Mouse (Mus musculus) thymus, adult 2 months (tissue): ENCODE data around the gene Marveld1.

Experiments used
- CTCF ChIP-seq: fragments of 200-500 bp; IDR thresholded peaks from 2 replicates; pipeline ENCODE4 v1.5.1; 2012; ENCODE audit warnings: mild to moderate bottlenecking, control low read depth, low read length, moderate library complexity, borderline replicate concordance; ENCODE audit not compliant: control insufficient read depth, poor library complexity, insufficient read depth; ENCODE audit errors: extremely low read depth
- POLR2A ChIP-seq: fragments of 200-500 bp; IDR thresholded peaks from 2 replicates; pipeline ENCODE4 v1.6.1; 2012; ENCODE audit warnings: mild to moderate bottlenecking, low read length, control low read depth, moderate library complexity; ENCODE audit not compliant: control insufficient read depth, poor library complexity, insufficient read depth; ENCODE audit errors: extremely low read depth

GRCm38 (mm10) chr19:42151990-42152389 lies 4.8 kb downstream of the Marveld1 start:
- no peak for TF ChIP-seq POLR2A
- peak; percentile 92 for TF ChIP-seq CTCF
